ENCODE assay signal across 25 mouse cellular contexts in genomic region chr13:31641517-31641916, GRCm38 (mm10). TPM values are rescaled to one million over a fixed set of nuclear protein-coding genes. Genes with fewer than 3 reads are reported as not detected.
A peak's percentile ranks its signal among the peaks of the same experiment; 100 is the strongest.
DNase-seq lines count a peak whose midpoint lies in the region; ATAC-seq and TF ChIP-seq lines count a peak whose summit lies in the region.
"Had no signal": no experiment of that assay in that cellular context is flagged by ENCODE, and none has a peak within 500 bp of the region (broad histone marks: within the 10 kb centered on the region; RNA-seq: fewer than 3 reads in every experiment).

No protein-coding gene starts in this region.

- ATAC-seq in midbrain, embryonic 11.5 days (ENCODE audit: low FRiP score): no peak
- ATAC-seq in midbrain, postnatal 0 days (ENCODE audit: low FRiP score): no peak
- ATAC-seq: activated CD4-positive, CD25-positive, alpha-beta regulatory T cell, adult 4 months; CD4-positive, CD25-positive, alpha-beta regulatory T cell, adult 4 months; Patski had no signal

- H3K4me3 ChIP-seq in midbrain, embryonic 11.5 days (ENCODE audit: low read depth, low read length): no peak overlapping the region
- H3K4me3 ChIP-seq in midbrain, postnatal 0 days (ENCODE audit: low read depth, low read length): no peak overlapping the region

- no peaks in the 10 kb centered on the region for H3K27me3 ChIP-seq in midbrain, embryonic 11.5 days (ENCODE audit: control insufficient read depth, insufficient read depth, low read length)
- no peaks in the 10 kb centered on the region for H3K27me3 ChIP-seq in midbrain, postnatal 0 days (ENCODE audit: insufficient read depth, low read length)
- H3K27me3 ChIP-seq: CH12.LX had no signal

- peak; percentile 52 for DNase-seq in adrenal gland, adult 2 months
- DNase-seq in adrenal gland, postnatal 4 days (ENCODE audit: low spot score in 2 of 2): no peak
- peak; percentile 7 to 12 for DNase-seq in adrenal gland, postnatal 36 days
- no peak for DNase-seq in adrenal gland, adult 8-10 months
- DNase-seq in midbrain, embryonic 11.5 days (ENCODE audit: low spot score, missing footprints): peak; percentile 17
- DNase-seq in midbrain, postnatal 0 days (ENCODE audit: low spot score): no peak
- DNase-seq in Muller cell, postnatal 12 days (ENCODE audit: inconsistent ontology term): peak; percentile 29
- no peak for DNase-seq in left cerebral cortex, postnatal 4 days
- DNase-seq: adrenal gland, postnatal 10 days; adrenal gland, postnatal 14 days; adrenal gland, postnatal 25 days; B cell, adult 2 months; cerebellum, adult 11 months; cerebellum, adult 11-12 months; cerebellum, adult 18-20 months; cerebellum, adult 2 months; cerebellum, adult 8-10 months; cerebellum, adult 9-10 months; cerebellum, adult 9-11 months had no signal

- intact Hi-C loops in left cerebral cortex, postnatal 4 days (cut with DNase I): no loop called here

- WGBS in midbrain, embryonic 11.5 days: 87% methylated on average over 5 of the region's 5 CpGs
- WGBS in midbrain, postnatal 0 days: 87% methylated on average over 5 of the region's 5 CpGs

- no peaks in the 10 kb centered on the region for H3K9me3 ChIP-seq in midbrain, embryonic 11.5 days (ENCODE audit: control insufficient read depth, low read length)
- H3K9me3 ChIP-seq in midbrain, postnatal 0 days (ENCODE audit: low read length): no peaks in the 10 kb centered on the region
- H3K9me3 ChIP-seq: G1E had no signal

- no peak for TF ChIP-seq CTCF in midbrain, postnatal 0 days (IDR thresholded peaks at IDR 0.05)

- H3K27ac ChIP-seq in midbrain, embryonic 11.5 days (ENCODE audit: low read depth, low read length): no peak overlapping the region
- H3K27ac ChIP-seq in midbrain, postnatal 0 days (ENCODE audit: low read depth, low read length): no peak overlapping the region

- no peaks in the 10 kb centered on the region for H3K36me3 ChIP-seq in midbrain, embryonic 11.5 days (ENCODE audit: control insufficient read depth, insufficient read depth, low read length)
- H3K36me3 ChIP-seq in midbrain, postnatal 0 days (ENCODE audit: insufficient read depth, low read length): no peaks in the 10 kb centered on the region
- H3K36me3 ChIP-seq: G1E had no signal

- no peak overlapping the region for H3K9ac ChIP-seq in midbrain, embryonic 11.5 days (ENCODE audit: low read length)
- H3K9ac ChIP-seq in midbrain, postnatal 0 days (replicated peaks; ENCODE audit: low read length, poor library complexity, severe bottlenecking): no peak overlapping the region

- no peak overlapping the region for H3K4me2 ChIP-seq in midbrain, embryonic 11.5 days
- no peak overlapping the region for H3K4me2 ChIP-seq in midbrain, postnatal 0 days (ENCODE audit: low read depth, low read length, poor library complexity, severe bottlenecking)

- H3K4me1 ChIP-seq in midbrain, embryonic 11.5 days (ENCODE audit: control insufficient read depth, insufficient read depth, low read length): no peaks in the 10 kb centered on the region
- no peaks in the 10 kb centered on the region for H3K4me1 ChIP-seq in midbrain, postnatal 0 days (ENCODE audit: insufficient read depth, low read length)

RNA-seq across cellular contexts. Expression of gene Foxf2, which starts 15.9 kb away (rescaled TPM):
- not detected for total RNA-seq in adrenal gland, adult 2 months (2021)
- polyA plus RNA-seq in adrenal gland, adult 2 months (2012; rRNA removed): not detected in 2 replicates
- under 1 TPM; 0.11 TPM for total RNA-seq in adrenal gland, postnatal 4 days (2021)
- total RNA-seq in adrenal gland, postnatal 36 days (2021): not detected
- total RNA-seq in adrenal gland, adult 8-10 months (2022): not detected
- 5.1 and 5.6 TPM in 2 replicates for polyA plus RNA-seq in midbrain, embryonic 11.5 days (2014; fragmentation: Nextera tagmentation; extraction: Ambion mirVana)
- 7.5 and 11.0 TPM in 2 replicates for total RNA-seq in midbrain, postnatal 0 days (2014; rRNA removed)
- polyA plus RNA-seq in midbrain, postnatal 0 days (2015; fragmentation: Nextera tagmentation; extraction: Ambion mirVana): 4.3 and 5.1 TPM in 2 replicates
- 10 to 100 TPM; 10.2 to 10.7 TPM for total RNA-seq in left cerebral cortex, postnatal 4 days (2021)
- total RNA-seq: adrenal gland, postnatal 10 days; adrenal gland, postnatal 14 days; adrenal gland, postnatal 25 days; CH12.LX; MEL had no signal
- polyA plus RNA-seq: activated CD4-positive, CD25-positive, alpha-beta regulatory T cell, adult 4 months; CD4-positive, CD25-positive, alpha-beta regulatory T cell, adult 4 months; G1E had no signal

Comparison
In these comparisons a context has a peak if more than half of its experiments do, and no peak if none do; other contexts are left out.
1. DNase-seq: peak in adrenal gland, adult 2 months (single experiment), adrenal gland, postnatal 36 days (2 of 2), midbrain, embryonic 11.5 days (single experiment) and Muller cell, postnatal 12 days (single experiment); none in adrenal gland, postnatal 4 days (0 of 2), adrenal gland, adult 8-10 months (single experiment), midbrain, postnatal 0 days (single experiment) and left cerebral cortex, postnatal 4 days (single experiment).